Mouse (Mus musculus): ENCODE data around the gene Crtac1.

Crtac1 gene

GRCm38 (mm10) chr19:42278461-42278860 is 153.1 kb downstream of the Crtac1 start:
- DNase-seq (ENCODE audit: low spot score) = no peak

- DNase-seq (ENCODE audit: low spot score) = no peak
These were observed 154.3 kb downstream of the Crtac1 start for GRCm38 (mm10) chr19:42277288-42277687.

- DNase-seq (ENCODE audit: low spot score) = peak; percentile 59
These were observed 159.3 kb downstream of the Crtac1 start for GRCm38 (mm10) chr19:42272003-42272963.

- DNase-seq (ENCODE audit: low spot score) = no peak
These were observed 160.4 kb downstream of the Crtac1 start for GRCm38 (mm10) chr19:42271182-42271581.

GRCm38 (mm10) chr19:42270119-42270518 is 161.5 kb downstream of the Crtac1 start:
- no peak for DNase-seq (ENCODE audit: low spot score)

GRCm38 (mm10) chr19:42268337-42268736 is 163.2 kb downstream of the Crtac1 start:
- DNase-seq (ENCODE audit: low spot score) = no peak

- DNase-seq (ENCODE audit: low spot score) = no peak
These were observed 168.1 kb downstream of the Crtac1 start for GRCm38 (mm10) chr19:42263524-42263923.

- DNase-seq (ENCODE audit: low spot score) = no peak
These were observed 171.1 kb downstream of the Crtac1 start for GRCm38 (mm10) chr19:42260486-42260885.

- DNase-seq (ENCODE audit: low spot score) = no peak
These were observed 173.0 kb downstream of the Crtac1 start for GRCm38 (mm10) chr19:42258596-42258995.

GRCm38 (mm10) chr19:42258031-42258430 is 173.6 kb downstream of the Crtac1 start:
- DNase-seq (ENCODE audit: low spot score) = no peak

- DNase-seq (ENCODE audit: low spot score) = no peak
These were observed 174.3 kb downstream of the Crtac1 start for GRCm38 (mm10) chr19:42257241-42257635.

- no peak for DNase-seq (ENCODE audit: low spot score)
These were observed 174.9 kb downstream of the Crtac1 start for GRCm38 (mm10) chr19:42256611-42257240.

- peak; percentile 79 for DNase-seq (ENCODE audit: low spot score)
These were observed 175.6 kb downstream of the Crtac1 start for GRCm38 (mm10) chr19:42255784-42256610.

GRCm38 (mm10) chr19:42255438-42255783 is 176.2 kb downstream of the Crtac1 start:
- DNase-seq (ENCODE audit: low spot score) = no peak

GRCm38 (mm10) chr19:42249976-42250914 is 181.3 kb downstream of the Crtac1 start:
- DNase-seq (ENCODE audit: low spot score) = no peak

- DNase-seq (ENCODE audit: low spot score) = no peak
These were observed 184.1 kb downstream of the Crtac1 start, which contains the start of gene Golga7b for GRCm38 (mm10) chr19:42247519-42247918. Gene Golga7b (plus strand): TSS chr19:42247574.

- DNase-seq (ENCODE audit: low spot score) = no peak
These were observed 185.0 kb downstream of the Crtac1 start for GRCm38 (mm10) chr19:42246626-42247025.

GRCm38 (mm10) chr19:42243401-42243800 is 188.2 kb downstream of the Crtac1 start:
- DNase-seq (ENCODE audit: low spot score) = no peak

GRCm38 (mm10) chr19:42240881-42241280 is 190.7 kb downstream of the Crtac1 start:
- no peak for DNase-seq (ENCODE audit: low spot score)

- DNase-seq (ENCODE audit: low spot score) = no peak
These were observed 193.3 kb downstream of the Crtac1 start for GRCm38 (mm10) chr19:42238341-42238715.

Data from ovary, postnatal 10 days (tissue).